Mouse (Mus musculus): ENCODE results near the gene Xpot. TPM values are rescaled to one million over a fixed set of nuclear protein-coding genes. Genes with fewer than 3 reads are reported as not detected.
A peak's percentile ranks its signal among the peaks of the same experiment; 100 is the strongest.

The Xpot gene
- polyA plus RNA-seq, 1 experiment from 2014 or later = 46.3 TPM

DNA sequence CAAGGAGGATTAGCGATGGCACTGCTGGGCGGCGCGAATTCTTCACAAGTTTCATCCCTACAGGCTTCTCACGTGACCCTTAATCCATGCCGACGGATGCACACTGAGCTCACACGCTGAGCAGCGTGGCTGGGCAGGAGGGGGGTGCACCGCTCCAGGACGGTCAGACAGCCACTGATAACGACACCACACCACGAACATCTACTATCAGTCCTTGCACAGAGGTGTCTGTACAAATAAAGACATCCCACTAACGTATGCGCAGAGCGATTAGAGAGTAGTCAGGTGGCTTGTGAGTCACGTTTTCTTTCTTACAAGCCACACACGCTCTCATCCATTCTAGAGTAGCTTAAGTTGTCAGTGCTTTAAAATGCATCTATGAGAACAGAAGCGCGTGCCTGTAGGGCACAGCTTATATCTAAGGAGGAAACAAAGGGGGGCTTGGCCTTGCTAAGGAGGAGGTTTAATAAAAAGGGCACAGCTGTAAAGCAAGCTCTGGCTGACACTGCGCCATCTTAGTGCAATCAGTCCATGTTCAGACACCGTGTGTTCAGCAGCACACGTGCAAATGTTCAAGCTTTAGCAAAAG is 57.0 kb downstream of the Xpot start:
- Histone ChIP-seq H3K36me3 (peaks cover 46% of the 10 kb centered on the region), H3K4me3 (no peak overlapping the region), H3K4me2 (replicated peaks) (peak overlapping the region; percentile 32), H3K9me3 (no peaks in the 10 kb centered on the region), H3K9ac (no peak overlapping the region), H3K27ac (no peak overlapping the region), H3K27me3 (replicated peaks) (no peaks in the 10 kb centered on the region), H3K4me1 (0 out of 2 replicates have a peak, but pooled peaks cover 4% of the 10 kb centered on the region)
- ATAC-seq (ENCODE audit: low FRiP score, low read depth) = 0 out of 2 replicates have a peak, but pooled peaks have one; percentile 70
- 23% methylated on average over 23 of the region's 23 CpGs for WGBS

DNA sequence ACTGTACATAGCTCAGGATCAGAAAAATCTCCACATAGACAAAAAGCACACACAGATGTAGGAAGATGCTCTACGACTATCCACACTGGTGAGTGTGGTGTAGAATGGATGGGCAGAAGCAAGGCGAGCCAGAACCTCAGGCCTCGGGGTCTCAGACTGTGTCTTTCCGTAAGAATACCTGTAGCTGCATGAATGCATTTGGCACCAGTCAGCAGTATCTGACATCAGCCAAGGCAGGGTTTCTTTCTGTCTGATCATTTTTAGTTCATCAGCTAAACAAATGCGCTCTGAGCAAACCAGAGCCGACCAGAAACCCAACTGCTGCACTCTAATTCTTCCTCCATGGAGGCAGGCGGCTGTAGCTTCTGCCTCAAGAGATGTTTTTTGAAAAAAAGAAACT is 57.6 kb downstream of the Xpot start:
- H3K9me3 ChIP-seq = no peaks in the 10 kb centered on the region
- 84% methylated on average over 7 of the region's 7 CpGs for WGBS
- H3K4me2 ChIP-seq (replicated peaks) = no peak overlapping the region
- H3K36me3 ChIP-seq = peaks cover 49% of the 10 kb centered on the region
- no peak overlapping the region for H3K9ac ChIP-seq
- H3K27ac ChIP-seq = no peak overlapping the region
- 0 out of 2 replicates have a peak, but pooled peaks cover 4% of the 10 kb centered on the region for H3K4me1 ChIP-seq
- no peak for ATAC-seq (ENCODE audit: low FRiP score, low read depth)
- no peak overlapping the region for H3K4me3 ChIP-seq
- H3K27me3 ChIP-seq (replicated peaks) = no peaks in the 10 kb centered on the region

DNA sequence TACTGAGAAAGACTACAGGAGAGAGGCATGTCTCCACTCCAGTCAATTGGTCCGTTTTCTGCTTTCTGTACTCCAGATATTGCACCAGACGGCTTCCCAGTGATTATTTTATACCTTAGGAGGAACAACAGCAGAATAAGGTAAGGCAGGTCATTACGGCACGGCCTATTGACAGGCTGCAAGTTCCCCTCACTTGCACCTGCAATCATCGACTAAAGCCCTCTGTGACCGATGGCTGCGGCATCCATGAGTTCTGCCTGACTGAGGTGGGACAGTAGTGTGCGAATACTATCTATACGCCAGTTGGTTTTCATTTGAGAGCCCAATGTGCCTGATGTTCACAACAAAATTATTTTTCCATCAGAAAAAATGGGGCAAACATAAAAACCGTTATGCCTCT is 58.1 kb downstream of the Xpot start:
- H3K4me3 ChIP-seq = no peak overlapping the region
- H3K4me1 ChIP-seq = 0 out of 2 replicates have a peak, but pooled peaks cover 4% of the 10 kb centered on the region
- peaks cover 52% of the 10 kb centered on the region for H3K36me3 ChIP-seq
- H3K9me3 ChIP-seq = no peaks in the 10 kb centered on the region
- no peak overlapping the region for H3K4me2 ChIP-seq (replicated peaks)
- no peak overlapping the region for H3K9ac ChIP-seq
- WGBS = 96% methylated on average over 10 of the region's 10 CpGs
- no peak for ATAC-seq (ENCODE audit: low FRiP score, low read depth)
- no peak overlapping the region for H3K27ac ChIP-seq
- no peaks in the 10 kb centered on the region for H3K27me3 ChIP-seq (replicated peaks)

DNA sequence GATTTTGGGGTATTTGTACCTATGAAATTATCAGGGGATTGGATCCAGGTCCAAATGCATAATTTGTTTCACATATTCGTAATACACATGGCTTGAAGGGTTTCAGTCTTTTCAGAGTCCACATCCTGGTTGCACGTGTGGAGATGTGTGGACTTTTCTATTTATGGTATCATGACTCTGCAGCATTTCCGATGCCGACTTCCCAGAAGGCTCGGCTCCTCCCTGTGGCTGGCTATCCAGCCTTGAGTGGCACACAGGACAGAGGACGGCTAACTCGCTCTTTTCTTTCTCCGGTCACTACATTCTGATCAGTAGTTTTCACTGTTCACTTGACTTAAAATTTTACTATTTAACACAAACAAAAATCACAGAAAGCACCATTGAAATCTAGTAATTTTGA is 61.7 kb downstream of the Xpot start:
- WGBS = 93% methylated on average over 8 of the region's 8 CpGs
- H3K27ac ChIP-seq = no peak overlapping the region
- H3K4me3 ChIP-seq = no peak overlapping the region
- no peak overlapping the region for H3K9ac ChIP-seq
- no peak overlapping the region for H3K4me2 ChIP-seq (replicated peaks)
- 0 out of 2 replicates have a peak, but pooled peaks cover 4% of the 10 kb centered on the region for H3K4me1 ChIP-seq
- no peaks in the 10 kb centered on the region for H3K9me3 ChIP-seq
- no peaks in the 10 kb centered on the region for H3K27me3 ChIP-seq (replicated peaks)
- ATAC-seq (ENCODE audit: low FRiP score, low read depth) = no peak
- peaks cover 51% of the 10 kb centered on the region for H3K36me3 ChIP-seq

- Histone ChIP-seq H3K36me3 (peaks cover 76% of the 10 kb centered on the region), H3K27ac (no peak overlapping the region)
These were observed 67.9 kb downstream of the Xpot start for GRCm38 (mm10) chr10:121558231-121558630.

GRCm38 (mm10) chr10:121556263-121556662 is 69.9 kb downstream of the Xpot start:
- H3K9me3 ChIP-seq = no peaks in the 10 kb centered on the region
- H3K4me3 ChIP-seq = no peak overlapping the region
- H3K4me2 ChIP-seq (replicated peaks) = no peak overlapping the region
- no peaks in the 10 kb centered on the region for H3K4me1 ChIP-seq
- H3K27me3 ChIP-seq (replicated peaks) = no peaks in the 10 kb centered on the region
- H3K27ac ChIP-seq = no peak overlapping the region
- 90% methylated on average over 6 of the region's 6 CpGs for WGBS
- no peak overlapping the region for H3K9ac ChIP-seq
- peaks cover 85% of the 10 kb centered on the region for H3K36me3 ChIP-seq
- ATAC-seq (ENCODE audit: low FRiP score, low read depth) = no peak

More at GRCm38 (mm10) chr10:121558231-121558630, 67.9 kb downstream of the Xpot start:
- no peak for ATAC-seq (ENCODE audit: low FRiP score, low read depth)
- H3K4me3 ChIP-seq = no peak overlapping the region
- H3K4me2 ChIP-seq (replicated peaks) = no peak overlapping the region
- H3K9ac ChIP-seq = no peak overlapping the region
- no peaks in the 10 kb centered on the region for H3K27me3 ChIP-seq (replicated peaks)
- no peaks in the 10 kb centered on the region for H3K9me3 ChIP-seq
- H3K4me1 ChIP-seq = no peaks in the 10 kb centered on the region
- WGBS = 80% methylated on average over 2 of the region's 2 CpGs

DNA sequence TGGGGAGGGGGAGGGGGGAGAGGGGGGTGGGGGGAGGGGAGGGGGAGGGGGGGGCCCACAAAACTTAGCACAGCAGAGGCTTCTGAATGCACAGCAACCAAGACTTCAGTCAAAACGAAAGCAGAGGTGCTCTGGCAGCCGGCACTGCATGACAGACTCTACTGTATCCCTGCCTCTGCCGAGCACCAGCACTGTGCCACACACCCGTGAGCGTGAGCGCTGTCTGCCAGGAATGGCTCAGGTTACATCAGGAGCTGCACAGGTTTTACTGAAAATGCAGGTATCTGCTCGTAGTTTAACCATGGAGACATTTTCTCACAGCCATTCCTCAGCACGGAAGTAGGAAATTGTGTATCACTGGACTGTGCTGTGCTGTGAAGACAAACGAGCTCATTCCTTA is 75.8 kb downstream of the Xpot start:
- ATAC-seq (ENCODE audit: low FRiP score, low read depth) = no peak
- Histone ChIP-seq H3K27ac (no peak overlapping the region), H3K27me3 (replicated peaks) (no peaks in the 10 kb centered on the region), H3K36me3 (peaks cover 86% of the 10 kb centered on the region), H3K4me3 (no peak overlapping the region), H3K4me2 (replicated peaks) (no peak overlapping the region), H3K9ac (no peak overlapping the region), H3K9me3 (no peaks in the 10 kb centered on the region), H3K4me1 (no peaks in the 10 kb centered on the region)
- WGBS = 90% methylated on average over 9 of the region's 9 CpGs

DNA sequence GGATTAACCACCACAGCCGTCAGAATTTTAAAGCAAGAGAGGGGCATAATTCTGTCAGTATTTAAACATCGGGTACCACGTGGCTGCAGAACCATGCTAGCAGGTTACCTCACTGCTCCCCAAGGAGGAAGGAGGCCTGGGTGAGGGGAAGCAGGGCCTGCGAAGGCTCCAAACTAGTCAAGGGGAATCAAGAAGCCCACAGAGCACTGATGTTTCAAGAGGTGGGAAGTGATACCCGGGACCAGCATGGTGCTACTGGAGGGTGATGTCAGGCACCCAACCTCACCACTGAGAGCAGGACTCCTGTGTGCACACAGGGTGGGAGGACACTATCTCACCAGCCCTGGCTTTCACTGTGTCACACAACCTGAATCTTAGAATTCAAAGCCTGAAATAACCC is 76.5 kb downstream of the Xpot start:
- Histone ChIP-seq H3K4me1 (no peaks in the 10 kb centered on the region), H3K36me3 (peaks cover 83% of the 10 kb centered on the region)

GRCm38 (mm10) chr10:121547162-121547561 is 79.0 kb downstream of the Xpot start:
- no peak for ATAC-seq (ENCODE audit: low FRiP score, low read depth)
- 88% methylated on average over 6 of the region's 6 CpGs for WGBS
- Histone ChIP-seq H3K27ac (no peak overlapping the region), H3K4me1 (no peaks in the 10 kb centered on the region), H3K27me3 (replicated peaks) (no peaks in the 10 kb centered on the region), H3K9me3 (no peaks in the 10 kb centered on the region), H3K4me3 (no peak overlapping the region), H3K9ac (no peak overlapping the region), H3K4me2 (replicated peaks) (no peak overlapping the region), H3K36me3 (peaks cover 62% of the 10 kb centered on the region)

More for the DNA sequence above, 76.5 kb downstream of the Xpot start:
- Histone ChIP-seq H3K4me2 (replicated peaks) (no peak overlapping the region), H3K27me3 (replicated peaks) (no peaks in the 10 kb centered on the region), H3K9ac (no peak overlapping the region), H3K4me3 (no peak overlapping the region), H3K9me3 (no peaks in the 10 kb centered on the region), H3K27ac (no peak overlapping the region)
- 91% methylated on average over 5 of the region's 5 CpGs for WGBS
- no peak for ATAC-seq (ENCODE audit: low FRiP score, low read depth)

DNA sequence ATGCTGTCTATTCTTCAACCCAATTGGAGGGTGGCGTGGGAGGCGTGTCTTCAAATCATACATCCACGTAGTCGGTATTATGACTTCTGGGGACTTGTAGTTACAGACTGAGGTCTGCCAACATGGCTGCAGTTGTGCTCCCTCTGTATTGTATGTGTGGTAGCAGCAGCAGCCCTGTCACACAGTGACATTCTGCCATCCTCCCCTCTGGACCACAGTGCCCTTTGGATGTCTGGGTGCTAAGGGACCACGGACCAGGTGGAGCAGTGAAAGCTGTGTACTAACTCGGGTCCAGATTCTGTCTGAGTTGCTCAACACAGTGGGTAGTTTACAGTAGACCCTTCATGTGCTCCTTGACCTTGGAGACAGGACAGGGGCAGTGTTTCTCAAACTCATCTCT is 82.6 kb downstream of the Xpot start:
- Histone ChIP-seq H3K9me3 (no peaks in the 10 kb centered on the region), H3K36me3 (peaks cover 31% of the 10 kb centered on the region), H3K4me2 (replicated peaks) (no peak overlapping the region), H3K27ac (no peak overlapping the region), H3K4me3 (no peak overlapping the region), H3K4me1 (no peaks in the 10 kb centered on the region), H3K9ac (no peak overlapping the region), H3K27me3 (replicated peaks) (no peaks in the 10 kb centered on the region)
- no peak for ATAC-seq (ENCODE audit: low FRiP score, low read depth)
- WGBS = 95% methylated on average over 6 of the region's 6 CpGs

DNA sequence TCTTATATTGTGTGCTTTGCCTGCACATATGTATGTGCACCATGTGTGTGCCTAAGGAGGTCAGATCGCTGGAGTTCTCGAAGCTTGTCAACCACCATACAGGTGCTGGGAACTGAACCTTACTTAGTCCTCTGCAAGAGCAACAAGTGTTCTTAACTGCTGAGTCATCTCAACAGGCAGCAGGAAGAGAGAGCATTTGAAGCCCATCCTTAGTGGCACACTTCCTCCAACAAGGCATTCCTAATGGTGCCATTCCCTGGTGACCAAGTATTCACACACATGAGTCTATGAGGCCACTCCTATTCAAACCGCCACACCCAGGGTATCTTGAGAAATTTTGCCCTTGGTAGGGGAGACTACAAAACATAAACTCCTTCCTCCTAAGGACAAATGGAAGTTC is 84.0 kb downstream of the Xpot start:
- Histone ChIP-seq H3K27ac (no peak overlapping the region), H3K27me3 (replicated peaks) (no peaks in the 10 kb centered on the region), H3K36me3 (peaks cover 20% of the 10 kb centered on the region), H3K9me3 (no peaks in the 10 kb centered on the region), H3K4me2 (replicated peaks) (no peak overlapping the region), H3K9ac (no peak overlapping the region), H3K4me3 (no peak overlapping the region), H3K4me1 (no peaks in the 10 kb centered on the region)
- ATAC-seq (ENCODE audit: low FRiP score, low read depth) = no peak
- WGBS = 95% methylated on average over 3 of the region's 3 CpGs

Measured in neural tube, embryonic 12.5 days (tissue).